Mouse (Mus musculus): Measurements from ENCODE around the gene Olfr481.

Gene Olfr481

GRCm38 (mm10) chr7:108079555-108079954 is at the start of gene Olfr481:
Gene Olfr481, plus strand, starts transcription at chr7:108079855.
- no peak for DNase-seq (ENCODE audit: low spot score in 2 of 2)

GRCm38 (mm10) chr7:108033889-108034288 is 45.8 kb upstream of the Olfr481 start, which contains the start of gene Olfr478:
Gene Olfr478, minus strand, starts transcription at chr7:108033989.
- no peak for DNase-seq (ENCODE audit: low spot score in 2 of 2)

- no peak for DNase-seq (ENCODE audit: low spot score in 2 of 2)
Observed at GRCm38 (mm10) chr7:108050393-108050792, 29.3 kb upstream of the Olfr481 start, which contains the start of gene Olfr479. Gene Olfr479, plus strand, starts transcription at chr7:108050693.

- DNase-seq (ENCODE audit: low spot score in 2 of 2), result no peak
Observed at GRCm38 (mm10) chr7:108067246-108067645, 12.4 kb upstream of the Olfr481 start, which contains the start of gene Olfr480. Gene Olfr480, minus strand, starts transcription at chr7:108067346.

- DNase-seq (ENCODE audit: low spot score in 2 of 2), result no peak
Observed at GRCm38 (mm10) chr7:108097486-108097885, 17.8 kb downstream of the Olfr481 start, which contains the start of gene Olfr482. Gene Olfr482, minus strand, starts transcription at chr7:108097586.

GRCm38 (mm10) chr7:108100549-108100948 is 20.9 kb downstream of the Olfr481 start, which contains the start of gene Olfr483:
Gene Olfr483, plus strand, starts transcription at chr7:108100849.
- DNase-seq (ENCODE audit: low spot score in 2 of 2), result no peak

GRCm38 (mm10) chr7:108120681-108121080 is 41.0 kb downstream of the Olfr481 start:
- no peak for DNase-seq (ENCODE audit: low spot score in 2 of 2)

GRCm38 (mm10) chr7:108121416-108121815 is 41.8 kb downstream of the Olfr481 start:
- DNase-seq (ENCODE audit: low spot score in 2 of 2), result no peak

- no peak for DNase-seq (ENCODE audit: low spot score in 2 of 2)
Observed at GRCm38 (mm10) chr7:108127349-108127748, 47.7 kb downstream of the Olfr481 start, which contains the start of gene Olfr484. Gene Olfr484, minus strand, starts transcription at chr7:108127449.

Measured in urinary bladder, adult 18-20 months (tissue).